Mouse (Mus musculus): ENCODE measurements around the gene Ccdc124. TPM values are rescaled to one million over a fixed set of nuclear protein-coding genes. Genes with fewer than 3 reads are reported as not detected.

Ccdc124 gene
- polyA plus RNA-seq, 1 experiment from 2014 or later: 166 TPM

- WGBS: 16% methylated on average over 39 of the region's 40 CpGs
- DNase-seq (ENCODE audit: low spot score, missing footprints): peak; percentile 94
- no peak overlapping the region for H3K4me3 ChIP-seq (ENCODE audit: low read depth, low read length)
- peaks cover 4% of the 10 kb centered on the region; the same call in 1 of the 2 replicates for H3K36me3 ChIP-seq (ENCODE audit: control insufficient read depth, insufficient read depth, low read length)
- peak overlapping the region; percentile 27; the same call in 1 of the 2 replicates for H3K4me2 ChIP-seq
- H3K9me3 ChIP-seq (ENCODE audit: control insufficient read depth, low read length): no peaks in the 10 kb centered on the region
- ATAC-seq (ENCODE audit: low FRiP score): no peak
- peak overlapping the region; percentile 33 for H3K9ac ChIP-seq (ENCODE audit: low read length)
- H3K27ac ChIP-seq (ENCODE audit: low read depth, low read length): peak overlapping the region; percentile 0
- no peaks in the 10 kb centered on the region for H3K27me3 ChIP-seq (ENCODE audit: control insufficient read depth, insufficient read depth, low read length)
- peaks cover 37% of the 10 kb centered on the region for H3K4me1 ChIP-seq (ENCODE audit: control insufficient read depth, insufficient read depth, low read length)
Measured at GRCm38 (mm10) chr8:70868559-70869198, 5.1 kb downstream of the Ccdc124 start.

- ATAC-seq (ENCODE audit: low FRiP score) (no peak), DNase-seq (ENCODE audit: low spot score, missing footprints) (peak; percentile 86)
- 86% methylated on average over 7 of the region's 7 CpGs for WGBS
- H3K27ac ChIP-seq (ENCODE audit: low read depth, low read length): peak overlapping the region; percentile 86; the same call in 1 of the 2 replicates
- peaks cover 49% of the 10 kb centered on the region for H3K4me1 ChIP-seq (ENCODE audit: control insufficient read depth, insufficient read depth, low read length)
- no peak overlapping the region for H3K4me3 ChIP-seq (ENCODE audit: low read depth, low read length)
- H3K9me3 ChIP-seq (ENCODE audit: control insufficient read depth, low read length): no peaks in the 10 kb centered on the region
- peak overlapping the region; percentile 64; the same call in 1 of the 2 replicates for H3K9ac ChIP-seq (ENCODE audit: low read length)
- peaks cover 10% of the 10 kb centered on the region; the same call in 1 of the 2 replicates for H3K27me3 ChIP-seq (ENCODE audit: control insufficient read depth, insufficient read depth, low read length)
- H3K36me3 ChIP-seq (ENCODE audit: control insufficient read depth, insufficient read depth, low read length): peaks cover 4% of the 10 kb centered on the region; the same call in 1 of the 2 replicates
- peak overlapping the region; percentile 48; the same call in 1 of the 2 replicates for H3K4me2 ChIP-seq
Measured at GRCm38 (mm10) chr8:70866566-70866965, 7.2 kb downstream of the Ccdc124 start.

- Histone ChIP-seq H3K27ac (ENCODE audit: low read depth, low read length) (peak overlapping the region; percentile 86), H3K27me3 (ENCODE audit: control insufficient read depth, insufficient read depth, low read length) (peaks cover 12% of the 10 kb centered on the region; the same call in 1 of the 2 replicates), H3K9ac (ENCODE audit: low read length) (peak overlapping the region; percentile 64), H3K36me3 (ENCODE audit: control insufficient read depth, insufficient read depth, low read length) (peaks cover 4% of the 10 kb centered on the region; the same call in 1 of the 2 replicates), H3K4me3 (ENCODE audit: low read depth, low read length) (peak overlapping the region; percentile 15), H3K4me1 (ENCODE audit: control insufficient read depth, insufficient read depth, low read length) (peaks cover 49% of the 10 kb centered on the region), H3K4me2 (peak overlapping the region; percentile 48), H3K9me3 (ENCODE audit: control insufficient read depth, low read length) (no peaks in the 10 kb centered on the region)
- DNase-seq (ENCODE audit: low spot score, missing footprints): no peak
- WGBS: 9% methylated on average over 12 of the region's 12 CpGs
- ATAC-seq (ENCODE audit: low FRiP score): peak; percentile 17
Measured at GRCm38 (mm10) chr8:70866001-70866520, 7.7 kb downstream of the Ccdc124 start.

- ATAC-seq (ENCODE audit: low FRiP score) (peak; percentile 85), DNase-seq (ENCODE audit: low spot score, missing footprints) (peak; percentile 100)
- Histone ChIP-seq H3K4me3 (ENCODE audit: low read depth, low read length) (peak overlapping the region; percentile 62), H3K27ac (ENCODE audit: low read depth, low read length) (peak overlapping the region; percentile 97), H3K4me2 (peak overlapping the region; percentile 98), H3K4me1 (ENCODE audit: control insufficient read depth, insufficient read depth, low read length) (peaks cover 49% of the 10 kb centered on the region), H3K9ac (ENCODE audit: low read length) (peak overlapping the region; percentile 90), H3K27me3 (ENCODE audit: control insufficient read depth, insufficient read depth, low read length) (peaks cover 12% of the 10 kb centered on the region; the same call in 1 of the 2 replicates), H3K9me3 (ENCODE audit: control insufficient read depth, low read length) (no peaks in the 10 kb centered on the region), H3K36me3 (ENCODE audit: control insufficient read depth, insufficient read depth, low read length) (peaks cover 4% of the 10 kb centered on the region; the same call in 1 of the 2 replicates)
- under 1% methylated on average over 46 of the region's 46 CpGs for WGBS
Measured at GRCm38 (mm10) chr8:70865350-70866000, 8.3 kb downstream of the Ccdc124 start.

GRCm38 (mm10) chr8:70864712-70865221 is 9.0 kb downstream of the Ccdc124 start:
- no peaks in the 10 kb centered on the region for H3K9me3 ChIP-seq (ENCODE audit: control insufficient read depth, low read length)
- H3K9ac ChIP-seq (ENCODE audit: low read length): peak overlapping the region; percentile 90
- DNase-seq (ENCODE audit: low spot score, missing footprints) (peak; percentile 97), ATAC-seq (ENCODE audit: low FRiP score) (peak; percentile 33)
- H3K36me3 ChIP-seq (ENCODE audit: control insufficient read depth, insufficient read depth, low read length): peaks cover 4% of the 10 kb centered on the region; the same call in 1 of the 2 replicates
- peaks cover 12% of the 10 kb centered on the region; the same call in 1 of the 2 replicates for H3K27me3 ChIP-seq (ENCODE audit: control insufficient read depth, insufficient read depth, low read length)
- peaks cover 49% of the 10 kb centered on the region for H3K4me1 ChIP-seq (ENCODE audit: control insufficient read depth, insufficient read depth, low read length)
- H3K4me3 ChIP-seq (ENCODE audit: low read depth, low read length): peak overlapping the region; percentile 62
- peak overlapping the region; percentile 97 for H3K27ac ChIP-seq (ENCODE audit: low read depth, low read length)
- H3K4me2 ChIP-seq: peak overlapping the region; percentile 98
- WGBS: under 1% methylated on average over 24 of the region's 24 CpGs

- H3K36me3 ChIP-seq (ENCODE audit: control insufficient read depth, insufficient read depth, low read length): peaks cover 4% of the 10 kb centered on the region; the same call in 1 of the 2 replicates
- DNase-seq (ENCODE audit: low spot score, missing footprints) (peak; percentile 96), ATAC-seq (ENCODE audit: low FRiP score) (no peak)
- H3K9ac ChIP-seq (ENCODE audit: low read length): peak overlapping the region; percentile 90
- peaks cover 12% of the 10 kb centered on the region; the same call in 1 of the 2 replicates for H3K27me3 ChIP-seq (ENCODE audit: control insufficient read depth, insufficient read depth, low read length)
- peak overlapping the region; percentile 97 for H3K27ac ChIP-seq (ENCODE audit: low read depth, low read length)
- H3K4me2 ChIP-seq: peak overlapping the region; percentile 98
- peaks cover 47% of the 10 kb centered on the region for H3K4me1 ChIP-seq (ENCODE audit: control insufficient read depth, insufficient read depth, low read length)
- under 1% methylated on average over 46 of the region's 46 CpGs for WGBS
- no peaks in the 10 kb centered on the region for H3K9me3 ChIP-seq (ENCODE audit: control insufficient read depth, low read length)
- peak overlapping the region; percentile 62 for H3K4me3 ChIP-seq (ENCODE audit: low read depth, low read length)
Measured at GRCm38 (mm10) chr8:70863956-70864711, 9.6 kb downstream of the Ccdc124 start.

GRCm38 (mm10) chr8:70862824-70863641 is 10.7 kb downstream of the Ccdc124 start, which contains the start of gene Kcnn1:
TSS of gene Kcnn1 (minus strand) at chr8:70863258.
- WGBS: 1% methylated on average over 55 of the region's 55 CpGs

More at GRCm38 (mm10) chr8:70862824-70863641, 10.7 kb downstream of the Ccdc124 start, which contains the start of gene Kcnn1:
- Histone ChIP-seq H3K4me2 (peak within 1 kb of the TSS; percentile 98), H3K36me3 (ENCODE audit: control insufficient read depth, insufficient read depth, low read length) (peaks cover 2% of the 10 kb centered on the region; the same call in 1 of the 2 replicates), H3K4me3 (ENCODE audit: low read depth, low read length) (peak within 1 kb of the TSS; percentile 62), H3K27me3 (ENCODE audit: control insufficient read depth, insufficient read depth, low read length) (peaks cover 12% of the 10 kb centered on the region; the same call in 1 of the 2 replicates), H3K9ac (ENCODE audit: low read length) (peak within 1 kb of the TSS; percentile 90), H3K9me3 (ENCODE audit: control insufficient read depth, low read length) (no peaks in the 10 kb centered on the region), H3K27ac (ENCODE audit: low read depth, low read length) (peak within 1 kb of the TSS; percentile 97), H3K4me1 (ENCODE audit: control insufficient read depth, insufficient read depth, low read length) (peaks cover 48% of the 10 kb centered on the region)
- ATAC-seq (ENCODE audit: low FRiP score): peak; percentile 7
- DNase-seq (ENCODE audit: low spot score, missing footprints): peak; percentile 96
